Mouse (Mus musculus) lung, embryonic 16.5 days (tissue): Measurements from ENCODE around the gene Arid2. TPM values are rescaled to one million over a fixed set of nuclear protein-coding genes. Genes with fewer than 3 reads are reported as not detected.
"Not testable (repeated sequence)": the region's sequence is repeated elsewhere in the genome, so short reads cannot be mapped to it uniquely, and the experiment has no call there.

ENCODE experiments used
- ATAC-seq: fragments of 200-750 bp; cut with Nextera tagmentation; 2 replicates; pipeline ENCODE4 v1.8.0; 2017; ENCODE audit warnings: low read depth, mild to moderate bottlenecking, moderate library complexity
- H3K27ac ChIP-seq: fragments of 300-500 bp; sonication (generic); 2 replicates; pipeline ENCODE4 v1.5.1; 2014; ENCODE audit warnings: mild to moderate bottlenecking, control low read depth, low read length
- H3K27me3 ChIP-seq: fragments of 300-500 bp; sonication (generic); 2 replicates; pipeline ENCODE4 v1.6.1; 2014; ENCODE audit warnings: low read depth, low read length, mixed read lengths; ENCODE audit not compliant: control insufficient read depth, insufficient read depth
- H3K36me3 ChIP-seq: fragments of 300-500 bp; sonication (generic); 2 replicates; pipeline ENCODE4 v1.6.1; 2014; ENCODE audit warnings: low read length; ENCODE audit not compliant: control insufficient read depth, insufficient read depth
- H3K4me1 ChIP-seq: fragments of 300-500 bp; sonication (generic); replicated peaks from 2 replicates; pipeline ENCODE4 v1.6.1; 2014; ENCODE audit warnings: low read length, mixed read lengths; ENCODE audit not compliant: control insufficient read depth, insufficient read depth
- H3K4me2 ChIP-seq: fragments of 300-500 bp; sonication (generic); 2 replicates; pipeline ENCODE4 v1.6.1; 2014; ENCODE audit warnings: low read depth, low read length, control low read depth
- H3K4me3 ChIP-seq: fragments of 300-500 bp; sonication (generic); 2 replicates; pipeline ENCODE4 v1.5.1; 2014; ENCODE audit warnings: mild to moderate bottlenecking, low read length, control low read depth
- H3K9ac ChIP-seq: fragments of 300-500 bp; sonication (generic); 2 replicates; pipeline ENCODE4 v1.6.1; 2014; ENCODE audit warnings: low read length, control low read depth
- H3K9me3 ChIP-seq: fragments of 300-500 bp; sonication (generic); 2 replicates; pipeline ENCODE4 v1.6.1; 2016; ENCODE audit warnings: low read length; ENCODE audit not compliant: control insufficient read depth
- WGBS: fragments of 180-500 bp; shearing (Covaris S2); extraction: QIAGEN DNeasy Blood & Tissue Kit; methylation state at CpG from one replicate; pipeline ENCODE4 v1.1.7; 2014; 5-methylcytosine and 5-hydroxymethylcytosine counted together
- polyA plus RNA-seq: library from polyadenylated mRNA; unstranded; fragments of >200 nt; fragmentation: Nextera tagmentation; extraction: Ambion mirVana; gene quantifications from 2 replicates; pipeline ENCODE4 v1.2.1, GENCODE M21; 2015

Gene Arid2
- polyA plus RNA-seq, 1 experiment from 2014 or later = 21.5 TPM

GRCm38 (mm10) chr15:96328722-96329121 is 41.4 kb downstream of the Arid2 start:
- H3K4me1 ChIP-seq, H3K4me2 ChIP-seq, ATAC-seq, H3K9me3 ChIP-seq, H3K4me3 ChIP-seq, H3K9ac ChIP-seq, H3K27ac ChIP-seq, H3K27me3 ChIP-seq, H3K36me3 ChIP-seq: not testable (repeated sequence)
- 93% methylated on average over 3 of the region's 4 CpGs for WGBS

GRCm38 (mm10) chr15:96330536-96330935 is 43.2 kb downstream of the Arid2 start:
- H3K27me3 ChIP-seq = no peaks in the 10 kb centered on the region
- H3K4me2 ChIP-seq = no peak overlapping the region
- H3K36me3 ChIP-seq = no peaks in the 10 kb centered on the region; the same call in 1 of the 2 replicates
- no peaks in the 10 kb centered on the region; the same call in 1 of the 2 replicates for H3K4me1 ChIP-seq
- no peak for ATAC-seq
- no peak overlapping the region for H3K4me3 ChIP-seq
- H3K9ac ChIP-seq = no peak overlapping the region
- no peak overlapping the region for H3K27ac ChIP-seq
- 53% methylated on average over 3 of the region's 3 CpGs for WGBS
- no peaks in the 10 kb centered on the region for H3K9me3 ChIP-seq

GRCm38 (mm10) chr15:96332468-96333213 is 45.3 kb downstream of the Arid2 start:
- H3K9ac ChIP-seq = no peak overlapping the region

GRCm38 (mm10) chr15:96333350-96333749 is 46.0 kb downstream of the Arid2 start:
- Histone ChIP-seq H3K27me3 (no peaks in the 10 kb centered on the region), H3K27ac (no peak overlapping the region), H3K4me1 (no peaks in the 10 kb centered on the region), H3K36me3 (no peaks in the 10 kb centered on the region), H3K9ac (no peak overlapping the region), H3K9me3 (no peaks in the 10 kb centered on the region), H3K4me3 (no peak overlapping the region), H3K4me2 (no peak overlapping the region)
- WGBS = 75% methylated on average over 5 of the region's 5 CpGs
- ATAC-seq = no peak

More at GRCm38 (mm10) chr15:96332468-96333213, 45.3 kb downstream of the Arid2 start:
- no peaks in the 10 kb centered on the region for H3K36me3 ChIP-seq
- 85% methylated on average over 9 of the region's 9 CpGs for WGBS
- H3K4me3 ChIP-seq = no peak overlapping the region
- H3K4me1 ChIP-seq = no peaks in the 10 kb centered on the region
- H3K27ac ChIP-seq = no peak overlapping the region
- no peaks in the 10 kb centered on the region for H3K9me3 ChIP-seq
- H3K4me2 ChIP-seq = no peak overlapping the region
- no peak for ATAC-seq
- H3K27me3 ChIP-seq = no peaks in the 10 kb centered on the region

GRCm38 (mm10) chr15:96340924-96341323 is 53.6 kb downstream of the Arid2 start:
- Histone ChIP-seq H3K9me3 (no peaks in the 10 kb centered on the region), H3K4me3 (no peak overlapping the region), H3K36me3 (no peaks in the 10 kb centered on the region), H3K27me3 (no peaks in the 10 kb centered on the region), H3K27ac (no peak overlapping the region), H3K4me2 (no peak overlapping the region), H3K4me1 (peaks cover 6% of the 10 kb centered on the region), H3K9ac (no peak overlapping the region)
- ATAC-seq = no peak
- WGBS = 83% methylated on average over 2 of the region's 2 CpGs

- no peak overlapping the region for H3K4me3 ChIP-seq
- no peak overlapping the region for H3K9ac ChIP-seq
- H3K9me3 ChIP-seq = no peaks in the 10 kb centered on the region
- H3K27me3 ChIP-seq = no peaks in the 10 kb centered on the region
- ATAC-seq = no peak
- peaks cover 6% of the 10 kb centered on the region for H3K4me1 ChIP-seq
- no peak overlapping the region for H3K4me2 ChIP-seq
- no peak overlapping the region for H3K27ac ChIP-seq
- 92% methylated on average over 8 of the region's 8 CpGs for WGBS
- H3K36me3 ChIP-seq = no peaks in the 10 kb centered on the region
These were observed 54.8 kb downstream of the Arid2 start for GRCm38 (mm10) chr15:96342097-96342496.

- no peaks in the 10 kb centered on the region for H3K9me3 ChIP-seq
- no peak overlapping the region for H3K4me3 ChIP-seq
- H3K36me3 ChIP-seq = no peaks in the 10 kb centered on the region
- H3K4me2 ChIP-seq = no peak overlapping the region
- H3K9ac ChIP-seq = no peak overlapping the region
- WGBS = 91% methylated on average over 3 of the region's 3 CpGs
- H3K4me1 ChIP-seq = peaks cover 6% of the 10 kb centered on the region
- no peaks in the 10 kb centered on the region for H3K27me3 ChIP-seq
- H3K27ac ChIP-seq = no peak overlapping the region
- ATAC-seq = no peak
These were observed 55.6 kb downstream of the Arid2 start for GRCm38 (mm10) chr15:96342871-96343270.

- WGBS = 39% methylated on average over 6 of the region's 7 CpGs
- Histone ChIP-seq H3K9me3 (no peaks in the 10 kb centered on the region), H3K27ac (no peak overlapping the region), H3K4me3 (no peak overlapping the region), H3K27me3 (no peaks in the 10 kb centered on the region), H3K4me1 (peaks cover 6% of the 10 kb centered on the region), H3K4me2 (no peak overlapping the region), H3K9ac (no peak overlapping the region), H3K36me3 (no peaks in the 10 kb centered on the region; the same call in 1 of the 2 replicates)
- ATAC-seq = peak; percentile 60; the same call in 1 of the 2 replicates
These were observed 57.4 kb downstream of the Arid2 start for GRCm38 (mm10) chr15:96344591-96345285.

GRCm38 (mm10) chr15:96345312-96345849 is 58.1 kb downstream of the Arid2 start:
- WGBS = 59% methylated on average over 6 of the region's 6 CpGs
- H3K4me3 ChIP-seq = no peak overlapping the region
- no peak overlapping the region for H3K9ac ChIP-seq
- H3K36me3 ChIP-seq = peaks cover 3% of the 10 kb centered on the region
- no peaks in the 10 kb centered on the region for H3K27me3 ChIP-seq
- no peaks in the 10 kb centered on the region for H3K9me3 ChIP-seq
- no peak overlapping the region for H3K4me2 ChIP-seq
- H3K27ac ChIP-seq = no peak overlapping the region
- peaks cover 6% of the 10 kb centered on the region for H3K4me1 ChIP-seq
- ATAC-seq = peak; percentile 65; the same call in 1 of the 2 replicates
